Mouse (Mus musculus): Measurements from ENCODE around the gene Hoxb6. TPM values are rescaled to one million over a fixed set of nuclear protein-coding genes. Genes with fewer than 3 reads are reported as not detected.

Gene Hoxb6
- polyA plus RNA-seq, 1 experiment from 2014 or later = 49.1 TPM

GRCm38 (mm10) chr11:96289837-96290236, 2.4 kb upstream of the Hoxb6 start:
- ATAC-seq (replicated peaks; ENCODE audit: low FRiP score) = no peak
- 32% methylated on average over 6 of the region's 6 CpGs for WGBS
- H3K9ac ChIP-seq = peak overlapping the region; percentile 96
- no peaks in the 10 kb centered on the region for H3K36me3 ChIP-seq
- peak overlapping the region; percentile 100 for H3K27ac ChIP-seq
- no peaks in the 10 kb centered on the region for H3K27me3 ChIP-seq
- H3K4me2 ChIP-seq = peak overlapping the region; percentile 90
- peaks cover 42% of the 10 kb centered on the region for H3K4me1 ChIP-seq
- peak overlapping the region; percentile 80 for H3K4me3 ChIP-seq (replicated peaks)
- no peaks in the 10 kb centered on the region for H3K9me3 ChIP-seq (replicated peaks)

DNA sequence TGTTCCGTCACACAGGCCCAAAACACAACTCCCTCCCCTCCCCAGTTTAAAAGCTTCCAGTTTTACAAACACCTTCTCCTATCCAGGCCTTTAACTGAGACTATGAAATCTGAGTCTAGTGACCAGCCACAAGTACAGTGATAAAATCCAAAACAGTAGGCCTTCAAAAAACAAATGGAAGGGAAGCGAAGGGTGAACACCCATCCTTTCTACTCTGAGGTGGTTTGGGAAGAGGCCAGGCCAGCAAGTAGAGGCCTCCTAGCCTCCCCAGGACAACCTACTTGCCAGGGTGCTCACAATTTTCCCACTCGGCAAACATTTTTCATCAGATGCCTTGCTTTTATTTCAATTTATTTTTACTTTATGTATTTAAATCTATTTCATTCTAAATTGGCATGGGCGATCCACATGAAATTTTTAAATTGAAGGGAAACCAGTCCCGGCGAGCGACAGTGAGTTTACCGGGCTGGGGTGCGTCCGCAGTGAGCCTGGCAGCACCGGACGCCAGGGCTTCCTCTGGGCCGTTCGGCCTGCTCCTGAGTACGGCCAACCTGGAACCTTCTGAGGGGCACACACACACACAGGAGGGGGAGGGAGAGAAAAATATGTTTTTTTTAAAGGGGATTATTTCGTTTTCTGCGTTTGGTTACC, 1.4 kb upstream of the Hoxb6 start:
- Histone ChIP-seq H3K9me3 (replicated peaks) (no peaks in the 10 kb centered on the region), H3K4me2 (peak overlapping the region; percentile 90), H3K4me1 (peaks cover 47% of the 10 kb centered on the region), H3K36me3 (no peaks in the 10 kb centered on the region), H3K27ac (peak overlapping the region; percentile 100), H3K9ac (peak overlapping the region; percentile 96), H3K4me3 (replicated peaks) (peak overlapping the region; percentile 80), H3K27me3 (no peaks in the 10 kb centered on the region)
- 23% methylated on average over 17 of the region's 17 CpGs for WGBS
- no peak for ATAC-seq (replicated peaks; ENCODE audit: low FRiP score)

DNA sequence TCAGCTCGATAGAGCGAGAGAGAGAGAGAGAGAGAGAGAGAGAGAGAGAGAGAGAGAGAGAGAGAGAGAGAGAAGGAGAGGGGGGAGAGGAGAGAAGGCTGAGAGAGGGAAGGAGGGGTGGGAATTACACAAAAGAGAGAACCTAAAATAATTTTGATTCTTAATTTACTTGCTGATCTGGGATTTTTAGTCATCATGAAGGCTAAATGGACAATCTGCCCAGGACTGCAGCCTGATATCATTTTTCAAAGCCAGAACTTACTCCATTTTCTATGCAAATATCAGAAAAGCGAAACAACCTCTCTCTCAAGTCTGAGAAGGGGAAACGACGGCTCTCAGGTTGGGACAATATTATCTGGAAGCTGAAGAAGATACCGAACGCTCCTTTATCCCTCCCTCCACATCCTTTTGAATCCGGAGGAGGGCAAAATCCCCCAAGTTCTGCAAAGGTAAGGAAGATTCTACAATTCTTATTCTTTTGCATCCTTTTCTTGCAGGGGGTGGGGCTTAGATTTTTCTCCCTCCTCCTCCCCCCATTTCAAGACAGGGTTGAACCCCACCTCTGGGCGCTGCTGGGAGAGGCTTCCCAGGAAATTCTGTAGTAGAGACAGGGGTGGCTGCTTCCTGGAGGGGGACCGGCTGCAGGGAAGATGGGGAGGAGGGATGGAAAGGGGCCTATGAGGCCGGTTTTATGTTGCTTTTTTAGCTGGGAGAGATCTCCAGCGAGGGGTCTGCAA, 457 bp downstream of the Hoxb6 start:
- H3K27ac ChIP-seq = peak overlapping the region; percentile 100
- peak overlapping the region; percentile 80 for H3K4me3 ChIP-seq (replicated peaks)
- no peaks in the 10 kb centered on the region for H3K9me3 ChIP-seq (replicated peaks)
- no peak for ATAC-seq (replicated peaks; ENCODE audit: low FRiP score)
- H3K4me2 ChIP-seq = peak overlapping the region; percentile 90
- peak overlapping the region; percentile 96 for H3K9ac ChIP-seq
- no peaks in the 10 kb centered on the region for H3K36me3 ChIP-seq
- H3K27me3 ChIP-seq = no peaks in the 10 kb centered on the region
- H3K4me1 ChIP-seq = peaks cover 60% of the 10 kb centered on the region
- WGBS = 3% methylated on average over 12 of the region's 12 CpGs

GRCm38 (mm10) chr11:96293302-96293921, 1.1 kb downstream of the Hoxb6 start:
- Histone ChIP-seq H3K36me3 (no peaks in the 10 kb centered on the region), H3K27me3 (no peaks in the 10 kb centered on the region), H3K4me2 (peak overlapping the region; percentile 90), H3K27ac (peak overlapping the region; percentile 100), H3K4me3 (replicated peaks) (peak overlapping the region; percentile 80), H3K9me3 (replicated peaks) (no peaks in the 10 kb centered on the region), H3K4me1 (peaks cover 60% of the 10 kb centered on the region), H3K9ac (peak overlapping the region; percentile 96)
- ATAC-seq (replicated peaks; ENCODE audit: low FRiP score) = no peak
- WGBS = under 1% methylated on average over 22 of the region's 22 CpGs

GRCm38 (mm10) chr11:96294245-96295091, 2.2 kb downstream of the Hoxb6 start:
- no peaks in the 10 kb centered on the region for H3K27me3 ChIP-seq
- ATAC-seq (replicated peaks; ENCODE audit: low FRiP score) = peak; percentile 44
- peak overlapping the region; percentile 90 for H3K4me2 ChIP-seq
- H3K9ac ChIP-seq = peak overlapping the region; percentile 96
- under 1% methylated on average over 32 of the region's 32 CpGs for WGBS
- H3K4me3 ChIP-seq (replicated peaks) = peak overlapping the region; percentile 80
- H3K27ac ChIP-seq = peak overlapping the region; percentile 100
- no peaks in the 10 kb centered on the region for H3K9me3 ChIP-seq (replicated peaks)
- H3K36me3 ChIP-seq = no peaks in the 10 kb centered on the region
- H3K4me1 ChIP-seq = peaks cover 58% of the 10 kb centered on the region

DNA sequence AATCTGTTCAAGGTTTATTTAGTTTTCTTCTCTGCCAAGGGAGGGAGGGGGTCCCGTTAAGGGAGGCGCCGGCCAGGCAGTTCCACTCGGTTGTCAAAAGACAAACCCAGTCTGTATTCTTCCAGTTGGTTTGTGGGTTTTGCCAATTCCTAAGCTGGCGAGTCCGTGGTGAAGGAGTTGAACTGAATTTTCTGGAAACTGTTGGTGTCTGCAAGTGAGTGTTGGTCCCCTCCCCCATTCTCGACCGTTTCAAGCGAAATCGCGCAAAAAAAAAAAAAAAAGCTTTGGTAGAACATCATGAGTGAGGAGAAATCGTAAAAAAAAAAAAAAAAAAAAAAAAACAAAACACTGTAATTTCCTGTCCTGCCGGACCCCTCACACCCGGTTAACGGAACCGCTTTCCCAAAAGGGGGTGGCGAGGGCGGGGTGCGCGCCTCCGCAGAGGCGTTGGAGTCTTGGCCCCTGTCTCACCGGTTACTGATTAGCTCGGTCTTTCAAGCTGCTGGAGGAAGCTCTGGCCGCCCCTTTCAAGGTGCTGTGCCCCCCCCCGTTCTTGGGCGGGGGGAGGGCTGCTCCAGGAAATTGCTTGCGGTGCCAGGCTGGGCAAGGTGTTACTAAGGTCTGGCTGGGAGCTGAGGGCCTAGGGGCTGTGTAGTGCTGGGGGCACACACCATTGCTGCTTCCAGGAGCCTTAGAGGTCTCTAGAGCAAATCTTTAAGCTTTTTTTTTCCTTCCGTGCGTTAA, 3.0 kb downstream of the Hoxb6 start:
- no peaks in the 10 kb centered on the region for H3K27me3 ChIP-seq
- H3K9ac ChIP-seq = peak overlapping the region; percentile 96
- no peaks in the 10 kb centered on the region for H3K36me3 ChIP-seq
- WGBS = 1% methylated on average over 30 of the region's 30 CpGs
- H3K4me3 ChIP-seq (replicated peaks) = peak overlapping the region; percentile 80
- peaks cover 60% of the 10 kb centered on the region for H3K4me1 ChIP-seq
- peak overlapping the region; percentile 100 for H3K27ac ChIP-seq
- peak overlapping the region; percentile 90 for H3K4me2 ChIP-seq
- peak; percentile 26; the same call in 1 of the 2 replicates for ATAC-seq (replicated peaks; ENCODE audit: low FRiP score)
- no peaks in the 10 kb centered on the region for H3K9me3 ChIP-seq (replicated peaks)

- H3K27me3 ChIP-seq = no peaks in the 10 kb centered on the region
- H3K4me1 ChIP-seq = peaks cover 61% of the 10 kb centered on the region
- peak overlapping the region; percentile 80 for H3K4me3 ChIP-seq (replicated peaks)
- peak overlapping the region; percentile 100 for H3K27ac ChIP-seq
- peak overlapping the region; percentile 96 for H3K9ac ChIP-seq
- peaks cover 13% of the 10 kb centered on the region; the same call in 1 of the 2 replicates for H3K36me3 ChIP-seq
- 11% methylated on average over 2 of the region's 2 CpGs for WGBS
- ATAC-seq (replicated peaks; ENCODE audit: low FRiP score) = no peak
- no peaks in the 10 kb centered on the region for H3K9me3 ChIP-seq (replicated peaks)
- H3K4me2 ChIP-seq = peak overlapping the region; percentile 90
Observed at GRCm38 (mm10) chr11:96296997-96297396, 4.7 kb downstream of the Hoxb6 start.

GRCm38 (mm10) chr11:96297428-96297827, 5.2 kb downstream of the Hoxb6 start:
- Histone ChIP-seq H3K27ac (peak overlapping the region; percentile 100), H3K4me1 (peaks cover 66% of the 10 kb centered on the region), H3K4me2 (peak overlapping the region; percentile 90), H3K4me3 (replicated peaks) (peak overlapping the region; percentile 80), H3K27me3 (no peaks in the 10 kb centered on the region), H3K36me3 (peaks cover 16% of the 10 kb centered on the region; the same call in 1 of the 2 replicates), H3K9ac (peak overlapping the region; percentile 96), H3K9me3 (replicated peaks) (no peaks in the 10 kb centered on the region)
- WGBS = 25% methylated on average over 3 of the region's 3 CpGs
- no peak for ATAC-seq (replicated peaks; ENCODE audit: low FRiP score)

DNA sequence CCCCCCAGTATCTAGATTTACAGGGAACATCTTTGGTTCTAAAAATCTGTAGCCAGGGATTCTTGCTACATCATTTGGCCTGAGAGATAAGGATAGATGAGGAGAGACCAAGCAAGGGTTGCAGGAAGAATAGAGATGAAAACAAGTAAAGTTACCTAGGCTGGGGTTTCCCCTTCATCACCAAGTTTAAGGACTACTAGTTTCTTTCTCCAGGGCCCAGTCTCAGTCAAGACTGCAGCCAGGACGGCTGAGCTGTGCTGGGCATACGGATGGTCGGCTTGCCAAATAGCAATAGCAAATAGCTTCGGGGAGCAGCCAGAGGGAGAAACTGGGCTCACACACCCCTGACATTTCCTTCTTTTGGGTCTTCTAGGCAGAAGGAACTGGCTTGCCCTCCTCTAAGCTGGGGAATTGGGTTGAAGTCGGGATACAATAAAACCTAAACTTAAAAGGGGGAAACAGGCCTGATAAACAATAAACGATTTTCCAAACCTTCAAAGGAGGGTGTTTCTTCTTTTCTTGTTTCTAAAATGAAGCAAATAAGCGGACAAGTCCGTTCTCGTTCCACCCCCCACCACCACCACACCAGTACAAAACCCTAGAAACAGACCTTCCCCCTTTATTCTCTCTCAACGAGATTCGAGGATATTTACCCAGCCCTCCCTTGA, 5.8 kb downstream of the Hoxb6 start:
- H3K9ac ChIP-seq = peak overlapping the region; percentile 96
- no peak for ATAC-seq (replicated peaks; ENCODE audit: low FRiP score)
- H3K4me3 ChIP-seq (replicated peaks) = peak overlapping the region; percentile 80
- H3K27me3 ChIP-seq = no peaks in the 10 kb centered on the region
- H3K4me1 ChIP-seq = peaks cover 69% of the 10 kb centered on the region
- WGBS = 15% methylated on average over 11 of the region's 11 CpGs
- peak overlapping the region; percentile 100 for H3K27ac ChIP-seq
- no peaks in the 10 kb centered on the region for H3K9me3 ChIP-seq (replicated peaks)
- H3K36me3 ChIP-seq = peaks cover 19% of the 10 kb centered on the region; the same call in 1 of the 2 replicates
- H3K4me2 ChIP-seq = peak overlapping the region; percentile 90

DNA sequence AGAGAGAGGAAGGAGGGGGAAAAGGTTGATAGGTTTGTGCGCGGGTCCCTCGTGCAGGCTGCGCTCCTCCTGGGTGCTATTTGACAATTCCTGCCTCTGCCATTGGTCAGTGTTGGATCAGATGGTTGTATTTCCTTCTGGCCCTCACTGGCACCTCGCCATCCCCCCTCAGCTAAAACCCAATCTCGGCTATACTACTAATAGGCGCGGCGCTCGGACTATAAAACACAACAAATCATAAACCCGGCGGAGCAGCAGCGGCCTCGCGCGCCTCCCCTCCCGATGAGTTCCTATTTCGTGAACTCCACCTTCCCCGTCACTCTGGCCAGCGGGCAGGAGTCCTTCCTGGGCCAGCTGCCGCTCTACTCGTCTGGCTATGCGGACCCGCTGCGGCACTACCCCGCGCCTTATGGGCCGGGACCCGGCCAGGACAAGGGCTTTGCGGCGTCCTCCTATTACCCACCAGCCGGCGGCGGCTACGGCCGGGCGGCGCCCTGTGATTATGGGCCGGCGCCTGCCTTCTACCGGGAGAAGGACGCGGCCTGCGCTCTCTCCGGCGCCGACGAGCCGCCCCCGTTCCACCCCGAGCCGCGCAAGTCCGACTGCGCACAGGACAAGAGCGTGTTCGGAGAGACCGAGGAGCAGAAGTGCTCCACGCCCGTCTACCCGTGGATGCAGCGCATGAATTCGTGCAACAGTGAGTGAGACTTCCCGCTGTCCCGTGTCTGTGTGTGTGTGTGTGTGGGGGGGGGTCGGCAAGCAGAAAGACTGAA, 6.8 kb downstream of the Hoxb6 start:
- H3K27me3 ChIP-seq = no peaks in the 10 kb centered on the region
- H3K4me1 ChIP-seq = peaks cover 75% of the 10 kb centered on the region
- peak overlapping the region; percentile 90 for H3K4me2 ChIP-seq
- peaks cover 19% of the 10 kb centered on the region; the same call in 1 of the 2 replicates for H3K36me3 ChIP-seq
- H3K9ac ChIP-seq = peak overlapping the region; percentile 96
- WGBS = under 1% methylated on average over 66 of the region's 66 CpGs
- no peaks in the 10 kb centered on the region for H3K9me3 ChIP-seq (replicated peaks)
- 0 out of 2 replicates have a peak, but pooled peaks have one; percentile 16 for ATAC-seq (replicated peaks; ENCODE audit: low FRiP score)
- peak overlapping the region; percentile 80 for H3K4me3 ChIP-seq (replicated peaks)
- H3K27ac ChIP-seq = peak overlapping the region; percentile 100

Data from kidney, embryonic 15.5 days (tissue).